Mouse (Mus musculus) myocyte (in vitro differentiated cells): ENCODE data around the gene Pnmal2. TPM values are rescaled to one million over a fixed set of nuclear protein-coding genes. Genes with fewer than 3 reads are reported as not detected.

Source experiments
- H3K27me3 ChIP-seq: one replicate; pipeline ENCODE4 v1.6.1; 2011; ENCODE audit not compliant: control insufficient read depth, insufficient read depth, insufficient read length
- H3K36me3 ChIP-seq: one replicate; pipeline ENCODE4 v1.6.1; 2011; ENCODE audit not compliant: control insufficient read depth, insufficient read depth
- H3K4me2 ChIP-seq: one replicate; pipeline ENCODE4 v1.6.1; 2011; ENCODE audit warnings: low read depth, control low read depth
- H3K4me3 ChIP-seq: one replicate; pipeline ENCODE4 v1.5.1; 2011; ENCODE audit warnings: mild to moderate bottlenecking, control low read depth, moderate library complexity
- H3K79me2 ChIP-seq: one replicate; pipeline ENCODE4 v1.6.1; 2011; ENCODE audit not compliant: control insufficient read depth, insufficient read depth
- H3ac ChIP-seq: one replicate; pipeline ENCODE4 v1.6.1; 2011; ENCODE audit not compliant: control insufficient read depth, insufficient read length
- CEBPB ChIP-seq: IDR thresholded peaks from 2 replicates; pipeline ENCODE4 v1.6.1; 2011; ENCODE audit warnings: mild to moderate bottlenecking, moderate library complexity; ENCODE audit not compliant: poor library complexity, insufficient read depth, severe bottlenecking
- E2F4 ChIP-seq: IDR thresholded peaks from one replicate; pipeline ENCODE4 v1.6.1; 2011; ENCODE audit warnings: mild to moderate bottlenecking, control low read depth, moderate library complexity; ENCODE audit not compliant: insufficient read depth
- MAX ChIP-seq: IDR thresholded peaks from one replicate; pipeline ENCODE4 v1.6.1; 2011; ENCODE audit warnings: low read depth, mild to moderate bottlenecking, control low read depth
- MYOD1 ChIP-seq, 3 experiments: IDR thresholded peaks; one replicate each; pipeline ENCODE4 v1.6.1; 2011; ENCODE audit warnings: control low read depth in 2 of 3, low read depth in 2 of 3, mild to moderate bottlenecking in 2 of 3, moderate library complexity in 1 of 3; ENCODE audit not compliant: insufficient read length in 2 of 3, control insufficient read depth in 1 of 3
- MYOG ChIP-seq, 3 experiments: IDR thresholded peaks; one replicate each; pipeline ENCODE4 v1.6.1; 2011; ENCODE audit warnings: control low read depth in 2 of 3, low read depth in 2 of 3, mild to moderate bottlenecking in 2 of 3; ENCODE audit not compliant: insufficient read length in 2 of 3, control insufficient read depth in 1 of 3, insufficient read depth in 1 of 3
- POLR2A ChIP-seq: IDR thresholded peaks from one replicate; pipeline ENCODE4 v1.6.1; 2011; ENCODE audit warnings: low read depth, mild to moderate bottlenecking, control low read depth, moderate library complexity; ENCODE audit not compliant: insufficient read length
- POLR2AphosphoS2 ChIP-seq: IDR thresholded peaks from one replicate; pipeline ENCODE4 v1.6.1; 2011; ENCODE audit warnings: low read depth, control low read depth; ENCODE audit not compliant: insufficient read length
- REST ChIP-seq: IDR thresholded peaks from one replicate; pipeline ENCODE4 v1.6.1; 2011; ENCODE audit warnings: mild to moderate bottlenecking, control low read depth, moderate library complexity; ENCODE audit not compliant: insufficient read depth, insufficient read length
- SRF ChIP-seq: IDR thresholded peaks from one replicate; pipeline ENCODE4 v1.6.1; 2011; ENCODE audit warnings: low read depth; ENCODE audit not compliant: control insufficient read depth, insufficient read length
- TCF12 ChIP-seq: IDR thresholded peaks from one replicate; pipeline ENCODE4 v1.6.1; 2011; ENCODE audit warnings: mild to moderate bottlenecking, control low read depth; ENCODE audit not compliant: poor library complexity, insufficient read depth, severe bottlenecking
- TCF3 ChIP-seq: IDR thresholded peaks from one replicate; pipeline ENCODE4 v1.6.1; 2011; ENCODE audit warnings: low read depth, control low read depth; ENCODE audit not compliant: insufficient read length
- USF1 ChIP-seq: IDR thresholded peaks from one replicate; pipeline ENCODE4 v1.6.1; 2011; ENCODE audit warnings: low read depth, mild to moderate bottlenecking, control low read depth, moderate library complexity
- polyA plus RNA-seq: library from polyadenylated mRNA; unstranded; fragments of >200 nt; fragmentation: generic; extraction: Trizol; gene quantifications from one replicate; pipeline ENCODE4 v1.2.1, GENCODE M21; 2012; ENCODE audit warnings: missing spikeins

Pnmal2 gene
- polyA plus RNA-seq, 1 experiment = 44.4 TPM

DNA sequence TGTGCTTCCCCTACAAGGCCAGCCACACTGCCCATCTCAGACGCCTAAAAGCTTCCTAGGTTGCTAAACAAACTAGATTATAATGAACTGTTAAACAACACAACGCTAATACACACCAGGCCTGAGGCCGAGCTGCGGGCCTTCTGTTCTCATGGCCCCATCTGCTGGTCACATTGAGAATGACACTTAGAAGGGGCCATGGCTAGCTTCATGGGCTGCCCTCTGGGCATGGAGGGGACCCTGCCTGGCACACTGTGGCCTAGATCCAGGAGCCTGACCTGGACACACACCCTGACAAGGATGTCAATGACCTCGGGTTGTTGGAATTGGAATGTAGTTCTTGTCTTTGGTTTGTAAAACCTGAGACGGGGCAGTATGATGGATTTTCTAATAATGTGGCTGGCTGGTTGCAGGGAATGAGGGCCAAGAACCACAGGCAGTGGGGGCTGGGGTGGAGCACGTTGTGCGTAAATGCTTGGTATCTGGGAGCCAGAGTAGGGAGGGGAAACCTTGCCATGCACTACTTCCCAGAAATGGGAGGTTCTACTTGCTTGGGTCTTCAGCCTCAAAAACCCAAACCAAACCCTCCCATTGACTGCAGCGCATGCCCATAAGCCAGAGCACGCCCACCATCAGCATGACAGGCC is 30.6 kb upstream of the Pnmal2 start:
- no peak overlapping the region for H3ac ChIP-seq
- H3K4me2 ChIP-seq = peak overlapping the region; percentile 44
- peaks cover 4% of the 10 kb centered on the region for H3K79me2 ChIP-seq
- H3K36me3 ChIP-seq = peaks cover 3% of the 10 kb centered on the region
- H3K4me3 ChIP-seq = no peak overlapping the region
- TF ChIP-seq USF1 (no peak), TCF12 (no peak), POLR2A (peak; percentile 22), REST (no peak), E2F4 (no peak), SRF (no peak), POLR2AphosphoS2 (no peak)
- H3K27me3 ChIP-seq = no peaks in the 10 kb centered on the region

DNA sequence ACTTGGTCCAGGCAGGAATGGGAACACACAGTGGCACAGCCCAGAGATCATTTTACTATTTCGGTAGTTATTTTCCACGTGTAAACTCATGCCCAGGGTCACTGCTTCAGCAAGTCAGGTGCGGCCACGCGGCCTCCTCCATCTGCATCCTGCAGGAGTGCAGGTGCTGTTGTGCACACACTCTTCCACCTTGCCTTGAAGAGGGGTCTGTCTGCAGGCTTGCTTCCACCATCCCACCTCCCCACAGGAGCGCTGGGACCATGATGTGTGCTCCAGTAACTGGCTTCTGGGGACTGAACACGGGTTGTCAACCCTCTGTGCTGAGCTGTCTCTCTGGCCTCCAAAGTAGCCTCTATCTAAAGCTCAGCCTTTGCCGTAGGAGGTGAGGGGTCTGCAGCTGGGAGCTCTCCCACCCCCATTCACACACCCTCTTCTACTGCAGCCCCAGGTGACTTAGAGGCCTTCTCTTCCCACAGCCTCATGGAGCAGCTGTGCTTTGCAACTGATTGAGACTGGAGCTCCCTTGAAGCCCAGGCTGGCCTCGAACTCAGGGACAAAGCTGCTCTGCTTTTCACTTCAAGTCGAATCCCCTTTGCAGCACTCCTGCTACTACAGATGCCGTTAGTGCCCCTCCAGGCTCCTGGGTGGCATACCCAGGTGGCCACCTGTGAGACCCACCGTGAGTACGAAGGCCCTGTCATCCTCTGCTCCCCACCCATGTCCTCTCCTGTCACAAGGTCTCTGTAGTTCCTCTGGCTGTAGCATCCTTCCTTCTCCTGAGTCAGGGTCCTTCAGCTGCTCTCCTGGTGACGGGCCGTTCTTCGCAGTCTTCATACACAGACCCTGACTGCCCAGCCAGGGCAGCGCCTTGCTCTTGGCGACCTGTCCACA is 29.8 kb upstream of the Pnmal2 start:
- peaks cover 3% of the 10 kb centered on the region for H3K36me3 ChIP-seq
- no peak overlapping the region for H3K4me3 ChIP-seq
- TF ChIP-seq USF1 (no peak), TCF3 (no peak), TCF12 (no peak), MYOD1 (IDR thresholded peaks at IDR 0.05; ENCODE audit: control insufficient read depth in 1 of 3, insufficient read length in 2 of 3, low read depth in 2 of 3) (no peak), MAX (no peak), POLR2A (no peak), POLR2AphosphoS2 (peak; percentile 51)
- H3ac ChIP-seq = no peak overlapping the region
- H3K27me3 ChIP-seq = no peaks in the 10 kb centered on the region
- peaks cover under 1% of the 10 kb centered on the region for H3K79me2 ChIP-seq
- no peak overlapping the region for H3K4me2 ChIP-seq

DNA sequence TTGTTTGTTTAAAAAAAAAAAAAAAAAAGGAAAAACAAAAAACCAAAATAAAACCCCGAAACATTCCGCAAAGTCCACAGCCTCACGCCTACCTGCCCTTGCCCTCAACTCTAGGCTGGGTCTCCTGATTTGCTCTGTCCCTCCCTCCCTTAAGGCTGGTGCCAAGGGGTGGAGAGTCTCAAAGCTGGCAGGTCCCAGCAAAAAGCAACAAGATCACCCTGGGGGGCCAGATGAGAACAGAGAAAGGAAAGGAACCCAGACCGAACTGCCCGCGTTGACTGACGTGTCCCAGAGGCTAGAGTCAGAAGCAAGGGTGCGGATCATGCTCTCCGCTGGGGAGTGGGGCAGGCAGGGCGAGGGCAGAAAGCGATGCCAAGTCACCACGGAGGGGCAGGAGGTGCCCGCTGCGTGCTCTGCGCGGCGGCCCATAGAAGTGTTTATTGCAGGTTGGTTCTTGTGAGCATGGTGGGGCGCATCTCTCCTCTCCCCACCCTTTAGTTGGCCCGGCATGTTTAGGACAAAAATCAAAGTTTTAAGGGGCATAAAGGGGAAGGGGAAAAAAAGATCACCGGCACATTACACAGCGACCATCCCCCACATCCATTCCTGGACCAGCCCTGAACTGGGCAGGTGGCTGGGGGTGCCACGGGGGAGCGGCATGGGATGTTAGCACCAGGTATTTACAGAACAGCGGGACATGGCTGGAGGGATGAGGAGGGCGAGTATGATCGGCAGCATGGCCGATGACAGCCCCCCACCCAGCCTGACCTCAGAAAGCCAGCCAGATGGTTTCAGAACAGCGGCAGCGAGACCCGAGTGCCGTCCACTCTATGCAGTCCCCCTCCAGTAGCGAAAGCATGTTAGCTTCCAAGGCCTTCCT is 28.8 kb upstream of the Pnmal2 start:
- Histone ChIP-seq H3K27me3 (no peaks in the 10 kb centered on the region), H3K4me2 (no peak overlapping the region), H3ac (no peak overlapping the region), H3K79me2 (peaks cover 10% of the 10 kb centered on the region), H3K36me3 (peaks cover 3% of the 10 kb centered on the region), H3K4me3 (no peak overlapping the region)
- TF ChIP-seq REST = no peak
- peak; percentile 40 for TF ChIP-seq POLR2AphosphoS2

DNA sequence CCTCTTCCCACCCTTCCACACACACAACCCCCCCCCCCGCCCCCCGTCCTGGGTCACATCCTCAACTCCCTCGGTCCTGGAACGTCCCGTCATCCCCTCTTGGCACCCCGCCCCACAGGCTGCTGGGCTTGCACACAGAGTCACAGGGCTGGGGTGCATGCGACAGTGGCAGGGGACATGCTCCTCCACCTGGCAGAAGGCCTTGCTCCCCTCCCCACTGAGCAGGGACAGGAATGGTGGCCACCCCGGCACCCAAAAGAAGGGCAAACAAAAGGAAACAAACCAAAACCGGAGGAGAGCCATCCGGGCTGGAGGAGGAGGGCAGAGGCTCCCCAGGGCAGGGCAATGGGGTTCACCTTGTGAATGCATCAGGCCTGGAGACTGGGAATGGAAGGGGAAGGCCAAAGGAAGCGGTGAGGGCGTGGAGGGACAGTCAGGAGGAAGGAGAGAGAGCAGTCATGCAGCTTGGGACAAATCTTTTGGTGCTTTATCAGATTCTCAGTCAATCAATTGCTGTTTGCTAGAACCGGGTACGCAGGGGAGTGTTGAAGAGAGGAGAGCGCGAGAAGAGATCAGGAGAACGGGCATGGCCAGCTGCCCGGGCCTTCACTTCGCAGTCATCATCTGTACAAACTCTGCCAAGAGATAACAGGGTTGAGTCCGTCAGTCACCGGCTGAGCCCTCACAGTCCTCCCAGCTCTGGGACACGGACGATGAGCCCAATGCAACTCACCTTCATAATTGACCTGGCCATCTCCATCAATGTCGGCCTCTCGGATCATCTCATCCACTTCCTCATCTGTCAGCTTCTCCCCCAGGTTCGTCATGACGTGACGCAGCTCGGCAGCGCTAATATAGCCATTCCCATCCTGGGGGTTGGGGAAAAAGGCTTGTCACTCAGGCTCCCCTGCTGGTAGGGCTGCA is 27.9 kb upstream of the Pnmal2 start:
- TF ChIP-seq POLR2A = no peak
- TF ChIP-seq USF1 = no peak
- no peak for TF ChIP-seq REST
- TF ChIP-seq TCF3 = no peak
- no peak for TF ChIP-seq SRF
- TF ChIP-seq E2F4 = no peak
- TF ChIP-seq MYOG (IDR thresholded peaks at IDR 0.05; ENCODE audit: control insufficient read depth in 1 of 3, insufficient read depth in 1 of 3, insufficient read length in 2 of 3, low read depth in 2 of 3) = no peak
- TF ChIP-seq MAX = no peak
- TF ChIP-seq POLR2AphosphoS2 = no peak
- no peak for TF ChIP-seq CEBPB
- no peak for TF ChIP-seq TCF12
- TF ChIP-seq MYOD1 (IDR thresholded peaks at IDR 0.05; ENCODE audit: control insufficient read depth in 1 of 3, insufficient read length in 2 of 3, low read depth in 2 of 3) = no peak
- Histone ChIP-seq H3K79me2 (peaks cover 19% of the 10 kb centered on the region), H3ac (no peak overlapping the region), H3K4me2 (no peak overlapping the region), H3K36me3 (peaks cover 3% of the 10 kb centered on the region), H3K4me3 (no peak overlapping the region), H3K27me3 (no peaks in the 10 kb centered on the region)
